Comparison of ENCODE assay signal across 31 mouse cellular contexts in genomic region chr7:44287760-44288159, GRCm38 (mm10). TPM values are rescaled to one million over a fixed set of nuclear protein-coding genes. Genes with fewer than 3 reads are reported as not detected.
DNase-seq lines count a peak whose midpoint lies in the region; ATAC-seq and TF ChIP-seq lines count a peak whose summit lies in the region.
"Had no signal": no experiment of that assay in that cellular context is flagged by ENCODE, and none has a peak within 500 bp of the region (broad histone marks: within the 10 kb centered on the region; RNA-seq: fewer than 3 reads in every experiment).

No protein-coding gene starts in this region.

- no peak overlapping the region for H3K4me2 ChIP-seq in kidney, embryonic 14.5 days (replicated peaks; ENCODE audit: low read depth, low read length)
- H3K4me2 ChIP-seq in midbrain, embryonic 11.5 days, result no peak overlapping the region
- no peak overlapping the region for H3K4me2 ChIP-seq in midbrain, embryonic 16.5 days (ENCODE audit: low read length)
- H3K4me2 ChIP-seq in stomach, postnatal 0 days (replicated peaks; ENCODE audit: low read depth), result no peak overlapping the region
- H3K4me2 ChIP-seq in hindbrain, embryonic 12.5 days (replicated peaks), result no peak overlapping the region
- H3K4me2 ChIP-seq: embryonic facial prominence, embryonic 13.5 days; forebrain, embryonic 12.5 days; forebrain, embryonic 15.5 days; heart, embryonic 13.5 days; hindbrain, embryonic 13.5 days had no signal

- TF ChIP-seq CTCF in stomach, postnatal 0 days (IDR thresholded peaks at IDR 0.05; ENCODE audit: low read depth), result no peak

- no peak overlapping the region for H3K27ac ChIP-seq in kidney, embryonic 14.5 days (ENCODE audit: low read depth, low read length)
- H3K27ac ChIP-seq in midbrain, embryonic 11.5 days (ENCODE audit: low read depth, low read length), result no peak overlapping the region
- H3K27ac ChIP-seq in midbrain, embryonic 16.5 days (ENCODE audit: low read length), result no peak overlapping the region
- no peak overlapping the region for H3K27ac ChIP-seq in stomach, postnatal 0 days (replicated peaks)
- H3K27ac ChIP-seq in hindbrain, embryonic 12.5 days, result no peak overlapping the region
- H3K27ac ChIP-seq: embryonic facial prominence, embryonic 10.5 days; embryonic facial prominence, embryonic 13.5 days; forebrain, embryonic 12.5 days; forebrain, embryonic 15.5 days; heart, adult 2 months; heart, embryonic 10.5 days; heart, embryonic 13.5 days; hindbrain, embryonic 13.5 days had no signal

- no peak for TF ChIP-seq EP300 in stomach, postnatal 0 days (optimal IDR thresholded peaks at IDR 0.05)

- peak; percentile 8 for DNase-seq in kidney, adult 11 months
- DNase-seq in lung, postnatal 25 days (ENCODE audit: low spot score), result peak; percentile 14
- no peak for DNase-seq in lung, postnatal 4 days
- peak; percentile 72 for DNase-seq in midbrain, embryonic 11.5 days (ENCODE audit: low spot score, missing footprints)
- no peak for DNase-seq in stomach, postnatal 0 days (ENCODE audit: low spot score)
- DNase-seq: adrenal gland, adult 2 months; adrenal gland, postnatal 14 days; B cell, adult 2 months; cerebellum, adult 11-12 months; cerebellum, adult 8-10 months; cerebellum, postnatal 10 days; cerebellum, postnatal 36 days; embryo, embryonic 11 days; gastrocnemius, postnatal 36 days; heart, adult 2 months; heart, postnatal 14 days had no signal

- H3K9ac ChIP-seq in kidney, embryonic 14.5 days (ENCODE audit: low read depth, low read length), result no peak overlapping the region
- H3K9ac ChIP-seq in midbrain, embryonic 11.5 days (ENCODE audit: low read length), result no peak overlapping the region
- H3K9ac ChIP-seq in midbrain, embryonic 16.5 days (ENCODE audit: low read depth, low read length), result no peak overlapping the region
- H3K9ac ChIP-seq in stomach, postnatal 0 days (ENCODE audit: low read length), result no peak overlapping the region
- no peak overlapping the region for H3K9ac ChIP-seq in hindbrain, embryonic 12.5 days
- H3K9ac ChIP-seq: embryonic facial prominence, embryonic 13.5 days; forebrain, embryonic 12.5 days; forebrain, embryonic 15.5 days; heart, embryonic 13.5 days; hindbrain, embryonic 13.5 days had no signal

- no peaks in the 10 kb centered on the region for H3K36me3 ChIP-seq in kidney, embryonic 14.5 days (ENCODE audit: control insufficient read depth, insufficient read depth, low read length)
- H3K36me3 ChIP-seq in midbrain, embryonic 11.5 days (ENCODE audit: control insufficient read depth, insufficient read depth, low read length), result no peaks in the 10 kb centered on the region
- no peaks in the 10 kb centered on the region for H3K36me3 ChIP-seq in midbrain, embryonic 16.5 days (ENCODE audit: control insufficient read depth, insufficient read depth, low read length)
- no peaks in the 10 kb centered on the region for H3K36me3 ChIP-seq in stomach, postnatal 0 days (ENCODE audit: control insufficient read depth, insufficient read depth, low read length)
- no peaks in the 10 kb centered on the region for H3K36me3 ChIP-seq in hindbrain, embryonic 12.5 days
- H3K36me3 ChIP-seq: embryonic facial prominence, embryonic 10.5 days; embryonic facial prominence, embryonic 13.5 days; forebrain, embryonic 12.5 days; forebrain, embryonic 15.5 days; heart, embryonic 10.5 days; heart, embryonic 13.5 days; hindbrain, embryonic 13.5 days had no signal

- WGBS in kidney, embryonic 14.5 days, result 76% methylated on average over 7 of the region's 7 CpGs
- 49% methylated on average over 7 of the region's 7 CpGs for WGBS in midbrain, embryonic 11.5 days
- WGBS in midbrain, embryonic 16.5 days, result 53% methylated on average over 7 of the region's 7 CpGs
- 38% methylated on average over 7 of the region's 7 CpGs for WGBS in stomach, postnatal 0 days
- WGBS in hindbrain, embryonic 12.5 days, result 73% methylated on average over 7 of the region's 7 CpGs

- H3K27me3 ChIP-seq in kidney, embryonic 14.5 days (ENCODE audit: control insufficient read depth, insufficient read depth, low read length), result no peaks in the 10 kb centered on the region
- no peaks in the 10 kb centered on the region for H3K27me3 ChIP-seq in midbrain, embryonic 11.5 days (ENCODE audit: control insufficient read depth, insufficient read depth, low read length)
- H3K27me3 ChIP-seq in midbrain, embryonic 16.5 days (ENCODE audit: control insufficient read depth, insufficient read depth, low read depth, low read length), result no peaks in the 10 kb centered on the region
- H3K27me3 ChIP-seq in stomach, postnatal 0 days (ENCODE audit: control insufficient read depth, insufficient read depth, low read length), result no peaks in the 10 kb centered on the region
- peaks cover 6% of the 10 kb centered on the region; the same call in 1 of the 2 replicates for H3K27me3 ChIP-seq in hindbrain, embryonic 12.5 days
- H3K27me3 ChIP-seq: forebrain, embryonic 15.5 days; hindbrain, embryonic 13.5 days had no signal

- no peaks in the 10 kb centered on the region for H3K4me1 ChIP-seq in kidney, embryonic 14.5 days (ENCODE audit: control insufficient read depth, insufficient read depth, low read length)
- no peaks in the 10 kb centered on the region for H3K4me1 ChIP-seq in midbrain, embryonic 11.5 days (ENCODE audit: control insufficient read depth, insufficient read depth, low read length)
- H3K4me1 ChIP-seq in midbrain, embryonic 16.5 days (ENCODE audit: control insufficient read depth, insufficient read depth, low read length), result no peaks in the 10 kb centered on the region
- H3K4me1 ChIP-seq in stomach, postnatal 0 days (replicated peaks; ENCODE audit: control insufficient read depth, insufficient read depth), result no peaks in the 10 kb centered on the region
- no peaks in the 10 kb centered on the region for H3K4me1 ChIP-seq in hindbrain, embryonic 12.5 days
- H3K4me1 ChIP-seq: embryonic facial prominence, embryonic 10.5 days; embryonic facial prominence, embryonic 13.5 days; forebrain, embryonic 12.5 days; forebrain, embryonic 15.5 days; heart, embryonic 10.5 days; heart, embryonic 13.5 days; hindbrain, embryonic 13.5 days had no signal

- ATAC-seq in kidney, embryonic 14.5 days (ENCODE audit: low FRiP score, low TSS enrichment), result no peak
- no peak for ATAC-seq in midbrain, embryonic 11.5 days (ENCODE audit: low FRiP score)
- no peak for ATAC-seq in midbrain, embryonic 16.5 days
- ATAC-seq in stomach, postnatal 0 days (ENCODE audit: low FRiP score, low TSS enrichment), result 0 out of 2 replicates have a peak, but pooled peaks have one; percentile 8
- no peak for ATAC-seq in hindbrain, embryonic 12.5 days (ENCODE audit: low FRiP score)
- ATAC-seq: forebrain, embryonic 15.5 days; hindbrain, embryonic 16.5 days had no signal

- no peak overlapping the region for H3K4me3 ChIP-seq in kidney, embryonic 14.5 days (ENCODE audit: low read length)
- H3K4me3 ChIP-seq in midbrain, embryonic 11.5 days (ENCODE audit: low read depth, low read length), result no peak overlapping the region
- H3K4me3 ChIP-seq in midbrain, embryonic 16.5 days (ENCODE audit: low read depth, low read length), result no peak overlapping the region
- no peak overlapping the region for H3K4me3 ChIP-seq in stomach, postnatal 0 days (ENCODE audit: low read depth, low read length)
- H3K4me3 ChIP-seq in hindbrain, embryonic 12.5 days, result no peak overlapping the region
- H3K4me3 ChIP-seq: embryonic facial prominence, embryonic 10.5 days; embryonic facial prominence, embryonic 13.5 days; erythroblast, embryonic 14.5 days; forebrain, embryonic 12.5 days; forebrain, embryonic 15.5 days; heart, adult 2 months; heart, embryonic 10.5 days; heart, embryonic 13.5 days; hindbrain, embryonic 13.5 days had no signal

- no peaks in the 10 kb centered on the region for H3K9me3 ChIP-seq in kidney, embryonic 14.5 days (ENCODE audit: control insufficient read depth, low read length)
- H3K9me3 ChIP-seq in midbrain, embryonic 11.5 days (ENCODE audit: control insufficient read depth, low read length), result no peaks in the 10 kb centered on the region
- no peaks in the 10 kb centered on the region for H3K9me3 ChIP-seq in midbrain, embryonic 16.5 days (replicated peaks; ENCODE audit: control insufficient read depth, low read length, poor library complexity, severe bottlenecking)
- no peaks in the 10 kb centered on the region for H3K9me3 ChIP-seq in stomach, postnatal 0 days (ENCODE audit: control insufficient read depth, low read length)
- 0 out of 2 replicates have a peak, but pooled peaks cover 5% of the 10 kb centered on the region for H3K9me3 ChIP-seq in hindbrain, embryonic 12.5 days (replicated peaks)
- H3K9me3 ChIP-seq: forebrain, embryonic 12.5 days; forebrain, embryonic 15.5 days; hindbrain, embryonic 13.5 days had no signal

RNA-seq across cellular contexts. Expression of gene Clec11a, which starts 18.9 kb away (rescaled TPM):
- polyA plus RNA-seq in kidney, embryonic 14.5 days (2014; fragmentation: Nextera tagmentation; extraction: Ambion mirVana), result 3.4 TPM in 2 replicates
- polyA plus RNA-seq in midbrain, embryonic 11.5 days (2014; fragmentation: Nextera tagmentation; extraction: Ambion mirVana), result 2.2 and 3.4 TPM in 2 replicates
- polyA plus RNA-seq in midbrain, embryonic 16.5 days (2015; fragmentation: Nextera tagmentation; extraction: Ambion mirVana), result 4.0 and 4.2 TPM in 2 replicates
- 11.1 and 11.4 TPM in 2 replicates for polyA plus RNA-seq in stomach, postnatal 0 days (2015; fragmentation: Nextera tagmentation; extraction: Ambion mirVana)
- polyA plus RNA-seq in hindbrain, embryonic 12.5 days (2016; fragmentation: Nextera tagmentation; extraction: Ambion mirVana), result 2.0 and 2.9 TPM in 2 replicates

RNA-seq across cellular contexts. Expression of gene Shank1, which starts 22.3 kb away (rescaled TPM):
- polyA plus RNA-seq in kidney, embryonic 14.5 days (2014; fragmentation: Nextera tagmentation; extraction: Ambion mirVana), result 1.3 and 1.9 TPM in 2 replicates
- 3.4 TPM in 2 replicates for polyA plus RNA-seq in midbrain, embryonic 11.5 days (2014; fragmentation: Nextera tagmentation; extraction: Ambion mirVana)
- 35.6 and 36.8 TPM in 2 replicates for polyA plus RNA-seq in midbrain, embryonic 16.5 days (2015; fragmentation: Nextera tagmentation; extraction: Ambion mirVana)
- 0.53 and 0.61 TPM in 2 replicates for polyA plus RNA-seq in stomach, postnatal 0 days (2015; fragmentation: Nextera tagmentation; extraction: Ambion mirVana)
- 12.5 and 12.8 TPM in 2 replicates for polyA plus RNA-seq in hindbrain, embryonic 12.5 days (2016; fragmentation: Nextera tagmentation; extraction: Ambion mirVana)

RNA-seq across cellular contexts. Expression of gene Gm15517, which starts 26.5 kb away (rescaled TPM):
- polyA plus RNA-seq in kidney, embryonic 14.5 days (2014; fragmentation: Nextera tagmentation; extraction: Ambion mirVana), result not detected in 2 replicates
- not detected in 2 replicates for polyA plus RNA-seq in midbrain, embryonic 11.5 days (2014; fragmentation: Nextera tagmentation; extraction: Ambion mirVana)
- not detected in 2 replicates for polyA plus RNA-seq in midbrain, embryonic 16.5 days (2015; fragmentation: Nextera tagmentation; extraction: Ambion mirVana)
- polyA plus RNA-seq in stomach, postnatal 0 days (2015; fragmentation: Nextera tagmentation; extraction: Ambion mirVana), result not detected in 2 replicates
- not detected in 2 replicates for polyA plus RNA-seq in hindbrain, embryonic 12.5 days (2016; fragmentation: Nextera tagmentation; extraction: Ambion mirVana)
- polyA plus RNA-seq: adrenal gland, adult 2 months; cortical plate, adult 2 months; embryonic facial prominence, embryonic 10.5 days; embryonic facial prominence, embryonic 13.5 days; erythroblast, embryonic 14.5 days; forebrain, embryonic 12.5 days; forebrain, embryonic 15.5 days; heart, adult 2 months; heart, embryonic 10.5 days; heart, embryonic 13.5 days; heart, embryonic 16.5 days; hindbrain, embryonic 13.5 days; hindbrain, embryonic 16.5 days had no signal

RNA-seq across cellular contexts. Expression of gene Acp4, which starts 30.6 kb away (rescaled TPM):
- polyA plus RNA-seq in kidney, embryonic 14.5 days (2014; fragmentation: Nextera tagmentation; extraction: Ambion mirVana), result not detected in 2 replicates
- polyA plus RNA-seq in midbrain, embryonic 11.5 days (2014; fragmentation: Nextera tagmentation; extraction: Ambion mirVana), result not detected in 2 replicates
- 0.14 TPM in 1 of 2 replicates, not detected in the other for polyA plus RNA-seq in midbrain, embryonic 16.5 days (2015; fragmentation: Nextera tagmentation; extraction: Ambion mirVana)
- polyA plus RNA-seq in stomach, postnatal 0 days (2015; fragmentation: Nextera tagmentation; extraction: Ambion mirVana), result not detected in 2 replicates
- polyA plus RNA-seq in hindbrain, embryonic 12.5 days (2016; fragmentation: Nextera tagmentation; extraction: Ambion mirVana), result not detected in 2 replicates
- polyA plus RNA-seq: adrenal gland, adult 2 months; brain, embryonic 14.5 days; cortical plate, adult 2 months; embryonic facial prominence, embryonic 10.5 days; erythroblast, embryonic 14.5 days; forebrain, embryonic 15.5 days; heart, adult 2 months; heart, embryonic 10.5 days; heart, embryonic 13.5 days; heart, embryonic 16.5 days; hindbrain, embryonic 16.5 days had no signal

RNA-seq across cellular contexts. Expression of gene 2410002F23Rik, which starts 41.2 kb away (rescaled TPM):
- polyA plus RNA-seq in kidney, embryonic 14.5 days (2014; fragmentation: Nextera tagmentation; extraction: Ambion mirVana), result 119 and 143 TPM in 2 replicates
- 104 and 117 TPM in 2 replicates for polyA plus RNA-seq in midbrain, embryonic 11.5 days (2014; fragmentation: Nextera tagmentation; extraction: Ambion mirVana)
- 225 and 237 TPM in 2 replicates for polyA plus RNA-seq in midbrain, embryonic 16.5 days (2015; fragmentation: Nextera tagmentation; extraction: Ambion mirVana)
- 52.9 and 60.0 TPM in 2 replicates for polyA plus RNA-seq in stomach, postnatal 0 days (2015; fragmentation: Nextera tagmentation; extraction: Ambion mirVana)
- 182 and 196 TPM in 2 replicates for polyA plus RNA-seq in hindbrain, embryonic 12.5 days (2016; fragmentation: Nextera tagmentation; extraction: Ambion mirVana)

Comparison
In these comparisons a context has a peak if more than half of its experiments do, and no peak if none do; other contexts are left out.
1. DNase-seq: peak in kidney, adult 11 months (single experiment), lung, postnatal 25 days (single experiment) and midbrain, embryonic 11.5 days (single experiment); none in lung, postnatal 4 days (0 of 2) and stomach, postnatal 0 days (single experiment).